Mouse (Mus musculus) left cerebral cortex, adult 11 months (tissue): ENCODE measurements around the gene Mindy1.

Experiments
- DNase-seq: peaks from one replicate; pipeline ENCODE4 v3.0.0; 2022; ENCODE audit warnings: low spot score

Mindy1 gene

DNA sequence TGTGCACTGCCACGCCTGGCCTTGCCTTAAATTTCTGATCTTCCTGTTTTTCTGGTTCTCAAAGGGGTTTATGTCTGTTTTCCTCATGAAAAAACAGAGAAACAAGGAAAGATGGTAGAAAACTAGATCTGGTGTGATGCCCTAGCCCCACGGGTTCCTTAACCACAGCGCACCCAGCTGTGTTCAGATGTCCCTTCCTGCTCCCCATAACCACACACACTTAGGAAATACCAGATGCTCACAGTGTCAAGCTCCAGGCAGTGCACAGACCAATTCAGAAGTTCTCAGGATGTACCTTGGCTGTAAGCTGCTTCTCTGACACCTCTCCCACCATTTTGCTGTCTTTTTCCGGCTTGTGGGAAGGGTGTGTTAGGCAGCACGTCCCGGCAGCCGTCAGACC lies 13.2 kb downstream of the Mindy1 start:
- no peak for DNase-seq

DNA sequence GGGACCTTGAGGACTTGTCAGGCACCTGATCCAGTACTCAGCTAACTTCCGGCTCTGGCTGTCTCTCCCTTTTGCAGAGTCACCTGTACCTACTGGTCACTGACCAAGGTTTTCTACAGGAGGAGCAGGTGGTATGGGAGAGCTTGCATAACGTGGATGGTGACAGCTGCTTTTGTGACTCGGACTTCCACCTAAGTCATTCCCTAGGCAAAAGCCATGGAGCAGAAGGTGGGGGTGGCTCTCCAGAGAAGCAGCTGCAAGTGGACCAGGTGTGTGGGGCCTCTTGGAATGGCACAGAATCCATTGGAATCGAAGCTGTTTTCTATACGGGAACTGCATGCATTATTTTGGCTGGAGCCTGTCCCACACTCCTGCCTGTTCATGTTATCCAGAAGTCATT lies 13.6 kb downstream of the Mindy1 start:
- DNase-seq: no peak

DNA sequence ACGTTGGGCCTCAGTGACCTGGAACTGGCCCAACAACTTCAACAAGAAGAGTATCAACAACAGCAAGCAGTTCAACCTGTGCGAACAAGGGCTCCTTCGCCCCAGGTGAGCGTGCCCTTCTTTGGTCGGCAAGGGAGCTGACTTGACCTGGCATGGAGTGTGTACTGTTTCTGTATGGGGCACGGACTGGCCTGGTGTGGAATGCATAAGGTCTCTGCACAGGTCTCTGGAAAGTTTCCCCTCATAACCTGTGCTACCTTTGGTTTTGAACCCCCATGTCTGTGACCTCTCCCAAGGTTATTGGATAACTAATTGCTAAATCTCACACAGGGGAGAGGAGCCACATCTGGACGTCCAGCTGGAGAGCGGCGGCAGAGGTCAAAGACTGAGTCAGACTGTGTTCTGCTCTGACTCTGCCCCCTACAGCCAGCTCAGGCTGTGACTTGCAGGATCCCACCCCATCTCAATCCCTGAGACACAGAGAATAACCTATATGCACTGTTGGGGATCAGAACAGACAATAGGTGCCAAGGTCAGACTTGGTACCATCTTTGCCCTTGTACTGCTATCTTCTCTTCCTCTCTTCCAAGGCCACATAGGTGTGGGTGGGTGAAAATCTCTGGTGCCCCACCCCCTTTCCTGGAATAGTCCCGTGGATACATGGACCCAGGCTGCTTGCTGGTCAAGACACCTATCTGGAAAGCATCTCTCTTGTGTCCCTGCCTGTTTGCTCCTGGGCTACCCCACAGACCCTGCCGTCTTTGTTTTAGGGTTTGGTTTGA lies 14.4 kb downstream of the Mindy1 start:
- no peak for DNase-seq

DNA sequence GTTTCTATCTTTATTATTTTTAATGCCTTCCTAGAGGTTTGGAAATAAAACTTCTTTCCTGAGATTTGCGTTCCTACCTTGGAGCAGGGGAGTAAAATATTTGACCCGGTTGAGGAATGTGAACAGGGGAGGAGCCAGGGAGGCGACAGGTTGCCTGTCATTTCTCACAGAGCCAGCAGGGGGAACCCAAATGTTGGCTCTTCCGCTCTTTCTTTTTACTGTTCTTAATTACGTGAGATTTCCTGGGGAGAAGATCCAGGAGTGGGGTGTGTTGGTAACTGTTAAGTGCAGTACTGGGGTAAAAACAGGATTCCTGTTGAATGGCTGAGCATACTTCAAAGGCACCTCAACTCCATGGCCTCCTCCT lies 14.9 kb downstream of the Mindy1 start:
- no peak for DNase-seq

DNA sequence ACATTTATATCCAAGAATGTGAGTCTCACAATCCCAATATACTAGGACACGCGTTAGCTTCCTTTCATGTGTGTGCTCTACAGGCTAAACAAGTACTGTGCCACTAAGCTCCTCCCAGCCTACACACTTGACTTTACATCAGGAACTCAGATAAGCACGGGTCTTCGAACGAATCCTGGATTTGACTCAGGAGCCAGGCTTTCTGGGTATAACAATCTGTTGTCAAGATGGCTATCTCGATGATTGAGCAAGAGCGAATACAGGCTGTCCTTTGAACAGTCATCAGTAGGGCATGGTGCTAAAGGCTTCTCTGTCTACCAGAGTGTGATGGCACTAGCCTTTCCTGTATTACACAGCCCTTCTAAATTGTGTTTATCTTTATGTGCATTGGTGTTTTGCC lies 16.9 kb downstream of the Mindy1 start:
- no peak for DNase-seq

DNA sequence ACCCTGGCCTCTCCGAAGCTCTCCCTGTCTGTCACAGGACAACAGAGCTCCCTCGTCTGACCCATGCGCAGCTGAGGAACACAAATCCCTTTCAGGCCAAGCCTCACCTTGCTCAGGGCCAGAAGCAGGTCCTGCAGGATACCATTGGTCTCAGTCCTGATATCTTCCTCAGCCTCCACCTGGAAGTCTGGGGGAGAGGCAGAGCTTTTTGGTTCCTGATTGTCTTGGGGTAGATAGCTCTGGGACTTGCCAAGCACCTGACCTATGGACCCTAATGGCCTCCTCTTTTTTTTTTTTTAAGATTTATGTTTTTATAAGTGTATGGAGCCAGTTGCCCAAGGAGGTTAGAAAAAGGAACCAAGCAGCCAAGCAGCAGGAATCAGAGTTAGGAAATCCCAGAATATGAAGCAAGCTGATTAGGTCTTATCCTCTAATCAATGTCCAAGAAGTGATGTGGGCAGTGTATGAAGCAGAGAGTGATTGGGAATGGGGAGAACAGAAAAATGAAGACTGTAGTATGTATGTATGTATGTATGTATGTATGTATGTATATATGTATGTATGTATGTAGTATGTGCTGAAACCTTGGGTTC lies 20.2 kb downstream of the Mindy1 start:
- no peak for DNase-seq

DNA sequence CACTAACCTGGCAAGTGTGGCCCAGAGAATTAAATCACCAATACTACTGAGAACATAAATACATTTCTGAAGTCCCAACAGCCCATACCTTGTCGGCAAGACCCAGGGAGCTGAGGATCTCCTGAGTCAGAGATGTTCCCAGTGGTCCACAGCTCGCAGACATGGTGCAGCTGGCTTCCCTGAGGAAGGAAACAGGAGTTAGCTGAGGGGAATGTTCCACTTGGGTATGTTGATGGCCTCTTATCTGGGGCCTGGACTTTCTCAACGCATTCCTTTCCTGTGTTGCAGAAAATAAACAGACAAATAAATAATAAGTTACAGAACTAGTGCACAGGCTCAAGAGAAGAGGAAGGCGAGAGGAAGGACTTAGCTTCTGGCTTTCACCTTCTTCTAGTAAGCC lies 25.1 kb downstream of the Mindy1 start:
- DNase-seq: no peak

DNA sequence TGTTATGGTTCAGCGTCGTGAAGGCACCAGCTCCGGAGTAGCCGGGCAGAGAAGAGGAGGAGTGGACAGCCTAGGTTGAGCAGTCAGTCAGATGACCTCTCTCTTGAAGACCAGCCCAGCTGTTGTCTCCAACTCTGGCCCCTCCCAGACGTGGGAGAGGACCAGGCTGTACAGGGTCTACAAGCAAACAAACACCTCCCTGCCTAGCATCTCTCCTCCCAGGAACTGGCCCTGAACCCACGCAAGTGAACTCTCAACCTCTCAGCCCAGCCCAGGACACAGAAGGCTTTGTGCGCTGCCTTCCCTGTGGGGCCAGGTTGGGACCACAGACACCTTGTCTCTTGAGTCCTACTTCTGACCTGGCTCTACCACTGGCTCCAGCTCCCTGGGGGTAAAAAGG lies 26.0 kb downstream of the Mindy1 start, which contains the start of gene Anxa9:
Gene Anxa9, minus strand, starts transcription at position 77 of the 400 bp plus-strand sequence.
- DNase-seq: no peak

DNA sequence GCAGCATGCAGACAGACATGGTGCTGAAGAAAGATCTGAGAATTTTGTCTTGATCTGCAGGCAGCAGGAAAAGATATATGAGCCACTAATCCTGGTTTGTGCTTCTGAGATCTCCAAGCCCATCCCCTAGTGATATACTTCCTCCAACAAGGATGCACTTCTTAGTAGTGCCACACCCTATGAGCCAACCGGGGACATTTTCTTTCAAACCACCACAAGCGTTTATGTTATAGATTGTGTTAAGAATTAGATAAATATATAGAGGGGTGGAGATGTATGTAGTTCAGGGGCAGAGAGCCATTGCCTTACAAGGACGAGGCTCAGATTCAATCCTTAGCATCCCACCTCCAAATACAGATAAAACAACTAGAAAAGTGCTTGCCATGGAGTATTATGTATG lies 29.4 kb downstream of the Mindy1 start:
- DNase-seq: no peak

DNA sequence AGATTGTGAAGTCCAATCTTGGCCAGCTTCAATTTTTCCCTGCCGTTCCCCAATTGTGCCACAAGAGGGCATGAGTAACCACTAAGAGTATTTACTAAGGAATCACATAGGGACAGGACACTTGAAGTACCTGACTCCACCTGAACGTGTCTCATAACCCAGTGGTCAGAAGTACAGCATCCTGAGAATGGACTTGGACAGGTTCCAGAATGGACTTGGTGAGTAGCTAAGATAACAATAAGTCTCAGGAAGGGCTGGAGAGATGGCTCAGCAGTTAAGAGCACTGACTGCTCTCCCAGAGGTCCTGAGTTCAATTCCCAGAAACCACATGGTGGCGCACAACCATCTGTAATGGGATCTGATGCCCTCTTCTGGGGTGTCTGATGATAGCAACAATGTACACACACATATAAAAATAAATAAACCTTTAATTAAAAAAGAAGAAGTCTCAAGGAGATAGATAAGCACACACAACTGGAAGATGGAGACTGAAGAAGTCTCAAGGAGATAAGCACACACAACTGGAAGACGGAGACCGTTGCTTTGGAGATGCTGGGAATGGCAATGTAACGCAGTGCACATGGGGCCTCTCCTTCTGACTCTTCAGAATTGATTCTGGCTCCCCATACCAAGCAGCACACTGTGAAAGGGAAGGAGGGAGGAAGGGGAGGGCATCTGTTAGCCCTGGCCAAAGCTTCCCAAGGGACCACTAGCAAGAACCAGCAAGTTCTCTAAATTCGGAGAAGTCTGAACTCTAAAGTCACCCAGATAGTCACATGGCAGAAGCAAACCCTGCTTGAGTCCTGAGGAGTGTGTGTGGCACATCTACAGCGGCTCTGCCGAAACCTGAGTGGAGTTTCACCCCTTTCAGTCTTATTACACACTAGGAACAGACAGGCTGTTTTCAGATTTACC lies 30.1 kb downstream of the Mindy1 start:
- no peak for DNase-seq

DNA sequence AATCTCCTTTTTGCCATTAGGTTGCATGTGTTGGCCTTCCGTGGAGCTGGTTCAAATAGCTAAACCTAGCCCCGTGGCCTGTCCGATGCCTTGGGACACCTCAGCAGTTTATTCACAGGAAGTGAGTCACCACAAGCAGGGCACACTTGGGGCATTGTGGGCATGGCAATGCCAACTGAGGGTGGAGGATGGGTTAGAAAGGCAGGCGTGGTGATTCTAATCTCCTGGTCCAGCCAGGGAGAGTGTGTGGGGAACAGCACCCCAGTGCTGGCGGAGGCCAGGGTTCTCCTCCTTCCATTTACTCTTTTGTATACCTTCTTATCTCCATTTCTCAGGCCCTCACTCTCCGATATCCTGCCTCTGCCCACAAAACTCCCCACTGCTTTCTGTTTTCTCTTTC lies 31.5 kb downstream of the Mindy1 start:
- DNase-seq: no peak

DNA sequence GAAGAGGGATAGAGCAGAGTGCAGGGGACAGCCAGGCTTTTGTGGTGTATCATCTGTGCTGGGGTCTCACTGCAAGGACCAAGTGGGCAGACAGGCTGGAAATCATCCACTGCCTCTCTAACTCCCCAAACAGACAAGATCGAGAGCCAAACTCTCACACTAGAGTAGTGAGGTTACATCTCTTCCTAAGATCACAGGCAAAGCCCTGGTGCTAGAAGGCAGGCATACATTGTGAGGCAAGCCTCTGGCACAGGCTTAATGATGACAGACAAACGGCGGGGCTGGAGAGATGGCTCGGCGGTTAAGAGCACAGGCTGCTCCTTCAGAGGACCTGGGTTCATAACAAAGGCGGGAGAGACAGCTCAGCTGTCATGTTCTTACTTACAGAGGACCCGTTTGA lies 32.3 kb downstream of the Mindy1 start:
- DNase-seq: no peak

DNA sequence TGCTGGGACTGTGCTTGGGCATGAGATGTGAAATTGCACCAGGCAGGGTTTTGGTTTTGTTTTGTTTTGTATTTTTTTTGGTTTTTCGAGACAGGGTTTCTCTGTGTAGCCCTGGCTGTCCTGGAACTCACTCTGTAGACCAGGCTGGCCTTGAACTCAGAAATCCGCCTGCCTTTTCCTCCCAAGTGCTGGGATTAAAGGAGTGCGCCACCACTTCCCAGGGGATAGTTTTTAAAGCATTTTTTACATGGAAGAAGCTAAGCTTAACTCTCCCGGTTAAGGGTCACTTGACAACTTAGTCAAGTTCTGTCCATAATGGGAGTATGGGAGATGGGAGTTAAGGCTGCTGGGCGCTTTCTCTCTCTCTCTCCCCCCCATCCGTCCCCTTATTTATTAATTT lies 32.9 kb downstream of the Mindy1 start:
- DNase-seq: no peak

DNA sequence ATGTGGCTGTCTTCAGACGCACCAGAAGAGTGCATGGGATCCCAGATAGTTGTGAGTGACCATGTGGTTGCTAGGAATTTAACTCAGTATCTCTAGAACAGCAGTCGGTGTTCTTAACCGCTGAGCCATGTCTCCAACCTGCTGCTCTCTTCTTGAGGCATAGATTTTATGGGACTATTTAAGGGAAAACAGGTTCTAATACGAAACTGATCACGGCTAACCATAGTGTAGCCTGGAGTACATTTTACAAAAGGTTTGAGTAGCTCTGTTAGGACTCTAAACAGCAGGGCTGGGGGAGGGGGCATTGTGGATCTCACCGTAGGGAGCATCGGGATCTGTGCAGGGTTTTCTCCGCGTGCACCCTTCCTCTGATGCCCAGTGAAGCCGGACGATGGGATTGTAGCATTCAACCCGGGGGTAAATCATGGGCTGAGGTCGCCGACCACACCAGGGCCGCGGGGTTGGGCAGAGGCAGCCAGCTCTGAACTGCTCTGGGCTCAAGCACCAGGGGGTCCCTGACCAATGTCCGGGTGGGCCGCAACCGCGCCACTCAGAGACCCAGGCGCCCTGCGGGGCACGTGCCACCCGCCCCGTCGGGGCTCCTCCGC lies 33.4 kb downstream of the Mindy1 start, which contains the start of gene Cers2:
Gene Cers2, plus strand, starts transcription at position 306 of the 608 bp plus-strand sequence.
- DNase-seq: no peak

DNA sequence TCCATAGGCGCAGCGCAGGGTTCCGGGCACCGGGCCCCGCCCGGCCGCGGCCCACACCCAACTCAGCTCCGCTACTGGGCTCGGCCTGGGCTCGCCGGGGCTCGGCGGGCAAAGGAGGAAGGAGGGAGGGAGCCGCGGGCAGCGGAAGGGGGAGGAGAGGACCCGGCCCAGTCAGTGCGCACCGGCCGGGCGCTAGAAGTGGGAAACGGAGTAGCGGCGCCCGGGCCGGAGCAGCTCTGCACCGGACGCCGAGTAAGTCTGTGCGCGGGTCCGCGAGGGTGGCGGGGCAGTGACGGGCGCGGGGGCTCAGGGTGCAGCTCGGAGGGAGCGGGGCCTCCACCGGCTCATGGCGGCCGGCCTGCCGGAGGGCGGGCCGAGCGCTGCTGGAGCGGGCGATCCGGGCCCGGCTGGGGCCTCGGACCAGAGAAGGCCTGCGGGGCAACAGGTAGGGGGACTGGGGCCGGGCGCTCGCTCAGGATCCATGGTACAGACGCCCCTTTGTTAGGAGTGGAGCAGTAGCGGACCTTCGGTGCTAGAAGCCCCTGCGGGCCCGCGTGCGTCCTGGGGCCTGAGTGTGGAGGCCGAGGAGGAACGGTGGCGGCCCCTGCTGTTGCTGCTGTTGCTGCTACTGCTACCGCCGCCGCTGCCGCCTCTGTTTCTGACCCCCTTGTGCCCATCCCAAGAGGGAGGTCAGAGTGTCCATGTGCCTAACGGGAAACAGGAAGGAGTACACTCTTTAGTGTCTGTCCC lies 34.1 kb downstream of the Mindy1 start:
- DNase-seq: no peak

DNA sequence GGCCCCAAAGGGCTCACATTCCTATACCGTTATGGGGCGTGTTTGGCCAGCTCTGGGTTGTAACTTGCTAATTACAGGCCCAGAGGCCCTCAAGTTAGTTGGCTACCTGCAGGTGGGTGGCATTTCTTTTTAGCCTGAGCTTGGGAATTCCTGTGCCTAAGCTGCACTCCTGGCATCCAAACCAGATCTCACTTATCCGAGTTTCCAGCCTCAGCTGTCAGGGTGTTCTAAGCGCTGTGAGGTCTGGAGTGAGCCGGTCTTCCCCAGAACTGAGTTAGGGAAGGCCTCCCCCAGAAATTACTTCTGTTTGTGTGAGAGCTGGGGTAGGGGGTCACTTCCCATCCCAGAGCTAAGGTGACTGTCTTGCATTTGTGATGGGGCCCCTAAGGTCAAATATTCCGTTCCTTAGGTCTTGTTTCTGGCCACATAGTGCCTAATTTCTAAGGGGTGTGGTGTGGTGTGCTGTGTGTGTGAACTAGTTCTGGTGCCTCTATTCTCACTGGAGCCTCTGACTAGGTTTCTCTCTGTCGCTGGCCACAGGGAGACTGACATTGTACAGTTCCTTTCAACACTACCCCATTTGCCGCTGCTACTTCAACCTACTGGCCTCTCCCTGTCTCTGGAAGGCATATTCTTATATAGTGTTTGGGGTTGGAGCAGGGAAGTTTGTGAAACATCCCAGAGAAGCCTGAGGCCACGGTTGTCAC lies 34.9 kb downstream of the Mindy1 start:
- no peak for DNase-seq

DNA sequence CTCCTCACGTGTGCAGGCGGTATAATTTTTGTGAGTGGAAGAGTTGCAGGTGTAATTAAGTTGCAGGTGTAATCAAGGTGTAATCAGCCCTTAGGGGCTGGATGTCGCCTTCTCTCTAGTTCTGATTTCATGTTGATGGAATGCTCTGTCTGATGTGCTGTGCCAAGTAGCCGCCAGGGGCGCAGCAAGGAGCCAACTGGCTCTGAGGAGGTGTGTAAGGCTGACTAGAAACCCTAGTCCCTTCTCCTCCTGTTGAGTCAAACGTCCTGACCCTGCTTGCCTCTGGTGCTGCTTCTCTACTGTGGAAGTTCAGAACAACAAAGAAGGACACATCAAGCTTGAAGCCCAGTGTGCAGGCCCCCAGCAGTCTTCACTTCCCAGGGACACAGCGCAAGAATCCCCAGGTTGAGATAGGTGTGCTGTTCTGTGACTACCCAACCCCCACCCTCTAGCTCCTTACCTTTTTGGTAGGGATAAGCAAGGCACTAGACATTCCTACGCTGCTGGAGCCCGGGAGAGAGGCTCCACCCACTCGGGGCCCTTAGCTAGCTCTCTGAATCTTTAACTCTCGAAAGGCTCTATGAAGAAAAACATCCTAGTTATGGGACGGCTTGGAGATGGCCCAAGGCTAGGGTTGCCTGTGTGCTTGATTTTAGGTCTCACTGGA lies 36.4 kb downstream of the Mindy1 start:
- no peak for DNase-seq

DNA sequence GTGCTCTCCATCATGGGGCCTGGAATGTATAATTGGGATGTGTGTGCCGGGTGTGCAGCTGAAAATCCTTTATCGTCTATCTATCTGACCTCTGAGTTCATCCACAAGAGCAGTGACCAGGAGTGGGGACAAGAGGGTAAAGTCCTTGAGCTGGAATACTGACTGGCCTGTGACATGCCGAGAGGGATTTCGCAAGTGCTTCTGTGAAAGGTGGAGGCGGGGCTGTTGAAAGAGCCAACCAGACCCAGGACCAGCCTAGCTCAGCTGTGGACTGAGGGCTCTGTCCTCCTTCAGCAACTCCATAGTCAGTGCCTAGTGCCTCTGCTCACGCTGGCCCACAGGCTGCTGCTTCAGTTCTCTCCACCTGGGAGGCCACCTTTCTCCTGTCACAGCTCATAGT lies 37.4 kb downstream of the Mindy1 start:
- no peak for DNase-seq

DNA sequence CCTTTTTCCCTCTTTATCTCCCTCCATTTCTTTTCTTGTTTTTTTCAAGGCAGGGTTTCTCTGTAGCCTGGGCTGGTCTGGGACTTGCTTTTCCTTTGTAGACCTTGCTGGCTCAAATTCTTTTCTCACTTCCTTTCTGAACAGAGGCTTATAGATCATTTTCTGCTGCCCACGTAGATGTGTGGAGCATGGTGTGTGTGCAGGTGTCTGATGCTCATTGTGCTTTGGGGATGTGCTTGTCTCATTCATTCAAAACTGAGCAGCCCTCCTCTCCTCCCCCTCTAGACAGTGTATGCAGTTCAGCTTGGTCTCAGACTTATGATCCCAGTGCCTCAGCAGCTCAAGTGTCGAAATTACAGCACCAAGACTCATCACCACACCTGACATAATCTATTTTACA lies 38.0 kb downstream of the Mindy1 start:
- no peak for DNase-seq
